Mouse (Mus musculus): Measurements from ENCODE around the gene Gm7879. TPM values are rescaled to one million over a fixed set of nuclear protein-coding genes. Genes with fewer than 3 reads are reported as not detected.

Gm7879 gene
- polyA plus RNA-seq, 1 experiment from 2014 or later: 1.1 TPM

DNA sequence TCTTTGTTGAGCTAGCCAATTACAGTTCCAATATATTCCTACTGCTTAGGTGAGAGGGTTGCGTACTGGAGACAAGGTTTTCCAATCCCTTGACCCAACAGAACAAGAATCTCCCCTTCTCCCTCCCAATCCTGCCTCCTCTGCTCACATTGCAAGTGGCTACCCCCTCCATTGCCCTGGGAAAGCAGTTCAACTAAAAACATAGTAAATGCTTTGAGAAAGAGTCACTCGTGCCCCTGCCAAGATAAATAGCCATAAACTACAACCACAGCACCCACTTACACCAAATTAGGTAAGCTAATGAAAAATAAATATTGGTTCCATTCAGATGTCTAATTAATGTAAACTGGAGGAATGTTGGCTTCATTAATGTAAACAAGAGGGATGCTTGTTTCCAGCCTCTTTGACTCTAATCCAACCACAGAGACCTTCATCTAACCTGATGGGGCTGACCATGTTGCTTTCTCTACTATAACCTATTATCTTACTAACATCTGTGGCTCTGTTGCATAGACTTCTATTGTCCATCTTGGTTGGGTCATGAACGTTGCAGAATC, 47.0 kb downstream of the Gm7879 start:
- no peak for DNase-seq (ENCODE audit: low spot score)
- no peak overlapping the region for H3K4me3 ChIP-seq
- no peaks in the 10 kb centered on the region for H3K36me3 ChIP-seq (replicated peaks)
- H3K27ac ChIP-seq (replicated peaks): no peak overlapping the region
- no peaks in the 10 kb centered on the region for H3K4me1 ChIP-seq
- 85% methylated on average over 3 of the region's 3 CpGs for WGBS
- H3K27me3 ChIP-seq (replicated peaks; ENCODE audit: low read depth, poor library complexity, severe bottlenecking): no peaks in the 10 kb centered on the region
- no peaks in the 10 kb centered on the region for H3K9me3 ChIP-seq

DNA sequence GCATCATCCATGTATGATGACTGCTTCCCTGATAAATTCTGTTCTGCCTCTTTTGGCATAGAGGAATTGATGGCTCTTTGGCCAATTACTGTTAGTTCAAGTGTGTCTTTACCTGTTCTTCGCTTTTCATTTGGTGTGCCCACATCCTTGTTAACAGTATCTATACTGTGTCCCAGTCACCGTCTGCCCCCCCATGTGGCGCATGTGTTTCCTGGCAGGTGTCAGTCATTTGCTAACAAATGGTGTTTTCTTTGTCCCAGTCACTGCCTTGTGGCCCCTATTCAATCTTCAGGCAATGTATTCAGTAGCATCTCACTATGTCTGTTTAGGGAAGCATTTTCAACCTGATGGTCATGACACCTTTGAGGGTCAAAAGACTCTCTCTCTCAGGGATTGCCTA, 48.1 kb downstream of the Gm7879 start:
- no peaks in the 10 kb centered on the region for H3K4me1 ChIP-seq
- H3K9me3 ChIP-seq: no peaks in the 10 kb centered on the region
- WGBS: 90% methylated on average over 3 of the region's 3 CpGs
- H3K27me3 ChIP-seq (replicated peaks; ENCODE audit: low read depth, poor library complexity, severe bottlenecking): no peaks in the 10 kb centered on the region
- no peak overlapping the region for H3K4me3 ChIP-seq
- no peak for DNase-seq (ENCODE audit: low spot score)
- no peaks in the 10 kb centered on the region for H3K36me3 ChIP-seq (replicated peaks)
- H3K27ac ChIP-seq (replicated peaks): no peak overlapping the region

Other genes with a start within 250 kb of the Gm7879 start
- gene Bst1, start 94.3 kb upstream of the Gm7879 start, polyA plus RNA-seq (2016; fragmentation: Nextera tagmentation; extraction: Ambion mirVana): 0.17 TPM in 1 of 2 replicates, not detected in the other
- 52.3 and 52.7 TPM in 2 replicates for gene Fbxl5, start 91.5 kb upstream of the Gm7879 start, polyA plus RNA-seq (2016; fragmentation: Nextera tagmentation; extraction: Ambion mirVana)
- 7.0 and 7.7 TPM in 2 replicates for gene Cd38, start 44.6 kb upstream of the Gm7879 start, polyA plus RNA-seq (2016; fragmentation: Nextera tagmentation; extraction: Ambion mirVana)
- gene Fgfbp1, start 68.6 kb downstream of the Gm7879 start, polyA plus RNA-seq (2016; fragmentation: Nextera tagmentation; extraction: Ambion mirVana): 0.82 and 1.5 TPM in 2 replicates
- gene Prom1, start 188.9 kb downstream of the Gm7879 start, polyA plus RNA-seq (2016; fragmentation: Nextera tagmentation; extraction: Ambion mirVana): 102 and 110 TPM in 2 replicates